Mouse (Mus musculus) A20 (cell line): ENCODE data around the gene Olfr1245.
"Not testable (repeated sequence)": the region's sequence is repeated elsewhere in the genome, so short reads cannot be mapped to it uniquely, and the experiment has no call there.

Experiments
- DNase-seq: peaks from one replicate; pipeline ENCODE4 v3.0.0-alpha.2; 2011; ENCODE audit warnings: low read depth, low spot score

The Olfr1245 gene

GRCm38 (mm10) chr2:89578347-89578746, at the start of gene Olfr1245:
Gene Olfr1245 (minus strand): TSS chr2:89578447.
- DNase-seq: no peak

- DNase-seq: not testable (repeated sequence)
Observed at GRCm38 (mm10) chr2:89618145-89618544, 39.9 kb upstream of the Olfr1245 start, which contains the start of gene Olfr1248. Gene Olfr1248 (minus strand): TSS chr2:89618245.

- DNase-seq: no peak
Observed at GRCm38 (mm10) chr2:89614030-89614429, 35.8 kb upstream of the Olfr1245 start, which contains the start of gene Olfr1247. Gene Olfr1247 (minus strand): TSS chr2:89614130.

GRCm38 (mm10) chr2:89593057-89593456, 14.8 kb upstream of the Olfr1245 start, which contains the start of gene Olfr1246:
Gene Olfr1246 (minus strand): TSS chr2:89593157.
- DNase-seq: no peak

GRCm38 (mm10) chr2:89562706-89563105, 15.5 kb downstream of the Olfr1245 start:
- DNase-seq: not testable (repeated sequence)

- DNase-seq: no peak
Observed at GRCm38 (mm10) chr2:89544516-89544915, 33.7 kb downstream of the Olfr1245 start.

- no peak for DNase-seq
Observed at GRCm38 (mm10) chr2:89539923-89540322, 38.3 kb downstream of the Olfr1245 start.

- no peak for DNase-seq
Observed at GRCm38 (mm10) chr2:89531387-89531786, 46.9 kb downstream of the Olfr1245 start, which contains the start of gene Olfr1243. Gene Olfr1243 (minus strand): TSS chr2:89531487.
